Mouse (Mus musculus) G1E (cell line): Measurements from ENCODE around the gene Crim1. TPM values are rescaled to one million over a fixed set of nuclear protein-coding genes. Genes with fewer than 3 reads are reported as not detected.
"Not testable (repeated sequence)": the region's sequence is repeated elsewhere in the genome, so short reads cannot be mapped to it uniquely, and the experiment has no call there.

ENCODE experiments used
- ATAC-seq: 2 replicates; pipeline ENCODE4 v1.8.0; 2016; ENCODE audit warnings: mild to moderate bottlenecking; ENCODE audit not compliant: insufficient number of reproducible peaks, poor library complexity, low FRiP score, severe bottlenecking; ENCODE audit errors: extremely low read depth
- DNase-seq: peaks from one replicate; pipeline ENCODE4 v3.0.0; 2012; ENCODE audit warnings: low spot score
- H3K27me3 ChIP-seq: 2 replicates; pipeline ENCODE4 v1.6.1; 2012; ENCODE audit warnings: mild to moderate bottlenecking, low read length, inconsistent platforms; ENCODE audit not compliant: insufficient read depth
- H3K36me3 ChIP-seq: replicated peaks from 2 replicates; pipeline ENCODE3; 2012; ENCODE audit warnings: mild to moderate bottlenecking, inconsistent platforms
- H3K4me1 ChIP-seq: 2 replicates; pipeline ENCODE4 v1.6.1; 2012; ENCODE audit warnings: low read depth, low read length, inconsistent platforms, mixed read lengths; ENCODE audit not compliant: insufficient read depth
- H3K4me3 ChIP-seq: 2 replicates; pipeline ENCODE4 v1.5.1; 2012; ENCODE audit warnings: low read depth, mild to moderate bottlenecking, inconsistent platforms, low read length, moderate library complexity, mixed read lengths
- H3K9me3 ChIP-seq: replicated peaks from 2 replicates; pipeline ENCODE4 v1.6.1; 2012; ENCODE audit warnings: inconsistent platforms
- CTCF ChIP-seq: IDR thresholded peaks from 2 replicates; pipeline ENCODE4 v1.5.1; 2012; ENCODE audit warnings: low read depth, low read length, inconsistent platforms, mixed read lengths
- GATA1 ChIP-seq: IDR thresholded peaks from 2 replicates; pipeline ENCODE4 v1.6.1; 2012; ENCODE audit warnings: borderline replicate concordance, low read length, inconsistent platforms, mixed read lengths
- GATA2 ChIP-seq: IDR thresholded peaks from 2 replicates; pipeline ENCODE4 v1.6.1; 2012; ENCODE audit warnings: low read depth, low read length, inconsistent platforms, borderline replicate concordance
- POLR2AphosphoS5 ChIP-seq: IDR thresholded peaks from 2 replicates; pipeline ENCODE4 v1.6.1; 2012; ENCODE audit warnings: low read depth, low read length, inconsistent platforms; ENCODE audit not compliant: insufficient replicate concordance
- TAL1 ChIP-seq: conservative IDR thresholded peaks from 2 replicates; pipeline ENCODE4 v1.6.1; 2012; ENCODE audit warnings: low read depth, low read length, inconsistent platforms, mixed read lengths
- polyA plus RNA-seq: library from polyadenylated mRNA; stranded (reverse); fragments of >175 nt; gene quantifications from 2 replicates; pipeline ENCODE4 v1.2.3, GENCODE M21; 2012
- total RNA-seq, 2 experiments: library from RNA; stranded (forward) in 1 of 2; stranded (reverse) in 1 of 2; fragments of 200-1000 nt in 1 of 2; fragments of >200 nt in 1 of 2; fragmentation: Nextera tagmentation in 1 of 2; gene quantifications; 2 replicates each; pipeline ENCODE4 v1.2.3; 2014 to 2017

Crim1 gene
- total and polyA plus RNA-seq, 3 experiments = 20.3 to 37.8 (median 21.9) TPM

DNA sequence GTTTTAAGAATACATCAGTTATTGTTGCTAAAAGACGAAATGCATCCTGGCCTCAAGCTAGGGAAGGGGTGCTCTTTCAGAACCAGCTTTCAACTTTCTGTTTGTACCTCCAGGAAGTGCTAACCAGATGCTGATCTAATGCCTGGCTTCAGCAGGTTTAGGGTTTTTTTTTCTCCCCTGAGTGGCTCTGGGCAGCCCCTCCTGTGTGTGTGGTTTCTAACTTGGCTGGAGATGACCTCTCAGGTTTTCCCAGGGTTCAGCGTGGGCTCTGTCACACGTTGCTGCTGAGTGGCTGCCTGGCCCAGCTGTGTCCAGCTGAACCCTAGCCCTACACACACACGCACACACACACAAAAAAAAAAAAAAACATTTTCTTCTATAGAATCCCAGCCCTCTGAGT is 45.4 kb downstream of the Crim1 start:
- DNase-seq = no peak
- ATAC-seq = peak; percentile 3; the same call in 1 of the 2 replicates
- H3K4me1 ChIP-seq = peaks cover 56% of the 10 kb centered on the region

GRCm38 (mm10) chr17:78246634-78247383 is 46.8 kb downstream of the Crim1 start:
- peaks cover 50% of the 10 kb centered on the region for H3K4me1 ChIP-seq

More for the DNA sequence above, 45.4 kb downstream of the Crim1 start:
- H3K4me3 ChIP-seq = peak overlapping the region; percentile 9; the same call in 1 of the 2 replicates
- no peaks in the 10 kb centered on the region for H3K9me3 ChIP-seq
- H3K27me3 ChIP-seq = no peaks in the 10 kb centered on the region
- H3K36me3 ChIP-seq = peaks cover 42% of the 10 kb centered on the region
- TF ChIP-seq GATA1 (no peak), POLR2AphosphoS5 (no peak), CTCF (no peak), GATA2 (no peak), TAL1 (no peak)

GRCm38 (mm10) chr17:78248197-78248596 is 48.1 kb downstream of the Crim1 start:
- TF ChIP-seq CTCF (no peak), POLR2AphosphoS5 (no peak), GATA1 (no peak), GATA2 (no peak), TAL1 (no peak)
- no peak for ATAC-seq
- H3K4me1 ChIP-seq = peaks cover 55% of the 10 kb centered on the region

More at GRCm38 (mm10) chr17:78246634-78247383, 46.8 kb downstream of the Crim1 start:
- Histone ChIP-seq H3K9me3 (no peaks in the 10 kb centered on the region), H3K4me3 (no peak overlapping the region), H3K36me3 (peaks cover 39% of the 10 kb centered on the region), H3K27me3 (no peaks in the 10 kb centered on the region)
- TF ChIP-seq POLR2AphosphoS5 (no peak), GATA1 (no peak), TAL1 (no peak), GATA2 (no peak), CTCF (no peak)
- DNase-seq (no peak), ATAC-seq (peak; percentile 24)

DNA sequence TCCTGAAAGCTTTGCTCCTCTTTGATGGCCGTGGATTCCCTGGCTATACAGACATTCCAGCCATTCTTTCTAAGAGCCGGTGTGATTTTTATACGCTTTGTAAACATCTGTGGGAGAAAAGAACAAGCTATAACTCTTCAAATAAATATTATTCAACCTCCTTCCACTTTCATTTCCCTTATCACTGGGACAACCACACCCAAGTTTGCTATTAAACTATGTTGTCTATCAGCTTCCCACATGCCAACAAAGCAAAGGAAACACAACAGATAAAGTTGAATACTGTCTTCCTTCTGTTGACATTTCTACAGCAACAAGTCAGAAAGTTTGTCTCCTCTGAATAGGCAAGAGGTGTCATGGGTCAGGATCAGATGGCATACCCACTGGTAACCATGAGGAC is 48.9 kb downstream of the Crim1 start:
- Histone ChIP-seq H3K27me3 (no peaks in the 10 kb centered on the region), H3K9me3 (no peaks in the 10 kb centered on the region), H3K36me3 (peaks cover 37% of the 10 kb centered on the region), H3K4me1 (peaks cover 59% of the 10 kb centered on the region), H3K4me3 (no peak overlapping the region; the same call in 1 of the 2 replicates)
- peak; percentile 42; the same call in 1 of the 2 replicates for ATAC-seq
- no peak for DNase-seq
- TF ChIP-seq TAL1 (no peak), GATA2 (no peak), CTCF (no peak), GATA1 (no peak), POLR2AphosphoS5 (no peak)

More at GRCm38 (mm10) chr17:78248197-78248596, 48.1 kb downstream of the Crim1 start:
- DNase-seq = no peak
- Histone ChIP-seq H3K9me3 (no peaks in the 10 kb centered on the region), H3K4me3 (no peak overlapping the region; the same call in 1 of the 2 replicates), H3K36me3 (peaks cover 36% of the 10 kb centered on the region), H3K27me3 (no peaks in the 10 kb centered on the region)

GRCm38 (mm10) chr17:78250149-78250938 is 50.3 kb downstream of the Crim1 start:
- no peak for ATAC-seq
- TF ChIP-seq TAL1 (no peak), GATA2 (no peak)
- H3K4me1 ChIP-seq = peaks cover 62% of the 10 kb centered on the region
- H3K36me3 ChIP-seq = peaks cover 40% of the 10 kb centered on the region
- DNase-seq = no peak
- H3K9me3 ChIP-seq = no peaks in the 10 kb centered on the region
- H3K27me3 ChIP-seq = no peaks in the 10 kb centered on the region
- no peak overlapping the region for H3K4me3 ChIP-seq

DNA sequence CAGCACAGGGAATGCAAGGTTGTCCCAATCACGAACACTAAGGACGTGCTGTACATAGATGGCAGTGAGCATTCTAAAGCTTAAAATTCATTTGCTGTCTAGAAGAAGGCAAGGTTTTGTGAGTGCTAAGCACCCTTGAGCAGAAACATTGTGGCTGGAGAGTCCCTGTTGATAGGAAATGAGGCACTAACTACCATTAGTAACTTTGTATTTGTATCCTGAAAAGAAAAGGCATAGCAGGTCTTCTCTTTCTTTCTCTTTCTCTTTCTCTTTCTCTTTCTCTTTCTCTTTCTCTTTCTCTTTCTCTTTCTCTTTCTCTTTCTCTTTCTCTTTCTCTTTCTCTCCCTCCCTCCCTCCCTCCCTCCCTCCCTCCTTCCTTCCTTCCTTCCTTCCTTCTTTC is 53.5 kb downstream of the Crim1 start:
- Histone ChIP-seq H3K36me3 (peaks cover 54% of the 10 kb centered on the region), H3K4me1 (peaks cover 51% of the 10 kb centered on the region)
- H3K9me3 ChIP-seq, DNase-seq, H3K27me3 ChIP-seq, ATAC-seq, H3K4me3 ChIP-seq: not testable (repeated sequence)
